Mouse (Mus musculus): ENCODE results near the gene Patj.
"Not testable (repeated sequence)": the region's sequence is repeated elsewhere in the genome, so short reads cannot be mapped to it uniquely, and the experiment has no call there.

Patj gene

GRCm38 (mm10) chr4:98656759-98657158, 261.2 kb downstream of the Patj start:
- DNase-seq (ENCODE audit: low spot score in 2 of 2), result no peak

DNA sequence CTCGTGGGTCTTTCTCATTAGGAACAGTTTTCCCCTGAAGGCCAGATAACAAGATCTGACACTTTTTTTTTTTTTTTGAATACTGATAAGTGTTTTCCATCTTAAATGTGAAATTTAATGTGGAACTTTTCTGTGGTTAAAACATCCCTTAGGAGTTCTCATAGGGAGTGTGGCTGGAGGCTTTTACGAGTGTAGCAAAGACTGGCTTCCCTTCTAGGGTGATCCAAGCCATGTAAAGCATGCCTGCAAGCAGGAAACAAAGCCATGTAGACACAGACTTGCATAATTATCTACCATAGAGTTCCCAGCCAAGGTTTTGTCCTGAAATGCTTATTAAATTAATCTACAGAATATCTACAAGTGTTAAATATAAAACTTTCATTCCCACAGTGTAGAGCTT, 263.4 kb downstream of the Patj start:
- no peak for DNase-seq (ENCODE audit: low spot score in 2 of 2)

DNA sequence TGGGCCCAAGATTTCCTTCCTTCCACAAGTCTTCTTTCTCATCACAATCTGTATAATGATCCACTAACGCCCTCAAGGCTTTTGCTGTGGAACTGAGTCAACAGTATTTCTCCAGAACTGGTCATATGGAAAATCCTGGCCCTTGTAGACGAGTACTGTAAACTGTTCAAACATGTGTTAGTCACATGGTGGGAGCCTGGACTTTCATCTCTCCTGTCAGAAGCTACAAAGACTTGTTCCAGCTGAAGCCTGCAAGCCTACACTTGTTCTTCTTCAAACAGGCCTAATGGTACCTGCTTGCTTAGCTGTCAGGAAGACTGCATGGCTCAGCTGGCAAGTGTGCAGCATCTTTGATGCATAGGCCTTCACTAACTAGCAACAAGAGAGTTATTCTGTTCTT, 264.9 kb downstream of the Patj start:
- no peak for DNase-seq (ENCODE audit: low spot score in 2 of 2)

DNA sequence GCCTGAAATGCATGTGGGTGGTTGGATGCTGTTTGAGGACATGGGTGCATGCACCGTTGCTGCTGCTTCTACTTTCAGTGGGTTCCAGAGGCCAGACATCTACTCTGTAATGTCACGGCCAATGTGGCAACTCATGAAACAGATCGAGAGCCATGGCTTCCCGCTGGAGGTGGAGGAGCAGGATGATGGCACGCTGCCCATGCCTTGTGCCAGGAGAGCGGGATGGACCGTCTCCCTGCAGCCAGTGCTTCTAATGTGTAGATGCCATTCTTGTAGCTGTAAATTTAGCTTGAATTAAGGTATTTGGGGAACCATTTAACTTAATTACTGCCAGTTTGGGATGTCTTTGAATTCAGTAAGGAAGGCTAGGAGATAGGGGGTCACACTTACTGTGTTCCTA, 270.3 kb downstream of the Patj start:
- no peak for DNase-seq (ENCODE audit: low spot score in 2 of 2)

GRCm38 (mm10) chr4:98666451-98666850, 270.9 kb downstream of the Patj start:
- no peak for DNase-seq (ENCODE audit: low spot score in 2 of 2)

GRCm38 (mm10) chr4:98667009-98667408, 271.4 kb downstream of the Patj start:
- no peak for DNase-seq (ENCODE audit: low spot score in 2 of 2)

DNA sequence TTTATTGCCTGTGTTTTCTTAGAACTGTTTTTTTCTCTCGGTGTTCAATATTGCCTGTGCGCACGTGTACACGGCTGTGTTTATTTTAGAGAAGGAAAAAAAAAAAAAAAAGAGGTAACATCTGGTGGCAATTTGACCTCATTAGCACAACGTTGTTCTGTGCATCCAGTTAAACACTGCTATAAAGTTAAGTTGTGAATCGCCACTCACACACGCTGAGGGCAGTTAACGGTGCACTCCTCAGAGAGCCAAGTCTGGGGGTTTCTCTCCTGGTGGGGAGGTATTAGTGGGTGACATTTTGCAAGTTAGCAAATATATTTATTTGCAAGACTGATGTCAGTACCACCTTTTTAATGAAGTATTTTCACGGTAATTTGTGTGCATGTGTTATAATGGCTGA, 281.9 kb downstream of the Patj start:
- DNase-seq (ENCODE audit: low spot score in 2 of 2), result no peak

- DNase-seq (ENCODE audit: low spot score in 2 of 2), result no peak
Observed at GRCm38 (mm10) chr4:98686678-98687267, 291.2 kb downstream of the Patj start.

DNA sequence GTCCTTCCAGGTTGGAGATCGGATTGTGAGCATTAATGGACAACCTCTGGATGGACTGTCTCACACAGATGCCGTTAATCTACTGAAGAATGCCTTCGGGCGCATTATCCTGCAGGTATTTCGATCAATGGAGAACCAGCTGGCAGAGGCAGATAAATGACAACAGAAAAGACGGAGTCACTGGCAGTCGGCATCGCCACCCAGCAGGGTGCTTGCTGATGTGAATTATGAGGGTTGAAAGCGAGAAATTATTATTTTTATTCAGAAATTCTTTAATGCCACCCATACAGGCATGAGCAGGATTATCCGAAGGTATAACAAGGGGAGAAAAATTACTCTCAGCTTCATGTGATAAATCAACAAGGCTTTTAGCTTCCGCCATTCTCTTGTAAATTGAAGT, 292.5 kb downstream of the Patj start:
- DNase-seq (ENCODE audit: low spot score in 2 of 2), result no peak

DNA sequence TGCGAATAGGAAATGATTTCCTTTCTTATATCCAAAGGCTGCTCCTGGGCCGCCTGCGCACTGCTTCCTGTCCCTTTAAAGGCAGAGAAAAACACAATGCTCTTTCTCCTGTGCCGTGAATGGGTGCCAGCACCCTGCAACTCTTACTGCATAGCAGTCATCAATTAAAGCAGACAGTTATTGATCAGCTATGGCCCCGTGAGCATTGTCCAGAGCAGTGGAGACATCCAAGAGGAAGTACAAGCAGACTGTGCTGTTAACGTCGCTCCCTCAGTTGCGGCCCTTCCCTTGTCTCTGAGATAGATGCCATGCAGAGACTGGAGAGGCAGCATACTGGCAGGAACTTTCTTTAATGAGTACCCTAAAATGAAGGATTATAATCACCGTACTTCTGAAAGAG, 292.9 kb downstream of the Patj start:
- DNase-seq (ENCODE audit: low spot score in 2 of 2), result no peak

DNA sequence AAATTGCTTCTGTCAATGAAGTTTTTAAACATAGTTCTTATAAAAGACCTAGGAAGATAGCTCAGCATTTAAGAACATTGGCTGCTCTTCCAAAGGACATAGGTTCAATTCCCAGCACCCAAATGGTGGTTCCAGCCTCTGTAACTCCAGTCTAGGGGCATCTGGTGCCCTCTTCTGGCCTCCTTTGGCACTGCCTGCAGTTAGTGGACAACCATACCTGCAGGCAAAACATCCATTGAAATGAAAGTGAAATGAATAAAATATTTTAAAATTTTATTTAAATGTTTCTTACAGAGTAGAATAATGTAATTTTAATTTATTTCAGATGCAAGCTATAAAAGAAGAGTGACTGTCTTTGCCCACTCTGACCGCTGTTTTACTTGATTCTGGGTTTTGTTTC, 294.4 kb downstream of the Patj start:
- no peak for DNase-seq (ENCODE audit: low spot score in 2 of 2)

DNA sequence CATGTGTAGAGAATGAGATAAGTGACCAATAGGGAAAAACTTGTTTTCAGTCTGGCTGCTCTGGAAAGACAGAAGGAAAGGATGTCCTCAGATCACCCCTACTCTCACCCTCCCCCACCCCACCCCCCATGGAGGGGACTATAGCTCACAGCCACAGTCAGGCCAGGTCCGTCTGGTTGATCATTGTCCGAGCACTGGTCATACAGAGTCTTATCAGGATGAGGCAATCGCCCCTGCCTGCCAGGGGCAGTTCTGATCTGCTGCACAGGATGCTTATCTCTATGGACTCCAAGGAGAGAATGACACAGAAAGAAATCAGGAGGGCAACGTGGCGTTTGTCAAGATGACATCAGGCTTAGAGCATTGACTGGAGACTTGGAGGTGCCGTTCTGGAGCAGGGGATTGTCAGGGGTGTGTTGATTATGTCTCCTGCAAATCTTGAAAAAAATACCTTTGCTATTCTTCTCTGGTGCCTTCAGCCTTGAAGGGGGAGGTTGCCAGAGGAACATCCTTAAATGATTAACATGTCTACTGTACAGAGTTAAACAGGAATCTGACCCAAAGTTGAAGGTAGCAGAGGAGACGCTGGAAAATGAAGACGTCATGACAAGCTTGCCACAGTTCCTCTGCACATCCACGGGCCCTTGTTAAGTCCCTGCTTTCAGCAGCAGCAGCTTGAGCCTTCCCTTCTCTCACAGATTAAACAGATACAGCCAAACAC, 298.0 kb downstream of the Patj start:
- DNase-seq (ENCODE audit: low spot score in 2 of 2), result no peak

DNA sequence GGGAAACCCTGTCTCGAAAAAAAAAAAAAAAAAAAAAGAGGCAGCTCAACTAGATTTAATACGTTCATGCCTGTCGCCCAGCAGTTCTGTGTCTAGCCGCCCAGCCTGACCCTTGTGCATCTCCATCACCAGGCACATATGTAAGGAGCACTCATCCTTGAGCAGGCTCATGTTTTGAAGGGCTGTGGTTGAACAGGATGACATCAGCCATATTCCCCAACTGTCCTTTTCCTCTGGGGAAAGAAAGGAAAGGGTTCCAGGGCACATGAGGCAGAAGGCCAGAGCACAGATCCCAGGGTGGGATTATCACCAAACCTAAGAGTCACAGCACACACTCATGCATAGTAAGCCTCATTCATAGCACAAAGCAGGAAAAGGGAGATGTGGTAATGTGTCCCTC, 302.3 kb downstream of the Patj start:
- no peak for DNase-seq (ENCODE audit: low spot score in 2 of 2)

GRCm38 (mm10) chr4:98698921-98699320, 303.3 kb downstream of the Patj start:
- DNase-seq (ENCODE audit: low spot score in 2 of 2), result no peak

GRCm38 (mm10) chr4:98700156-98700555, 304.6 kb downstream of the Patj start:
- no peak for DNase-seq (ENCODE audit: low spot score in 2 of 2)

GRCm38 (mm10) chr4:98702201-98702894, 306.8 kb downstream of the Patj start:
- peak; percentile 75 to 80 for DNase-seq (ENCODE audit: low spot score in 2 of 2)

DNA sequence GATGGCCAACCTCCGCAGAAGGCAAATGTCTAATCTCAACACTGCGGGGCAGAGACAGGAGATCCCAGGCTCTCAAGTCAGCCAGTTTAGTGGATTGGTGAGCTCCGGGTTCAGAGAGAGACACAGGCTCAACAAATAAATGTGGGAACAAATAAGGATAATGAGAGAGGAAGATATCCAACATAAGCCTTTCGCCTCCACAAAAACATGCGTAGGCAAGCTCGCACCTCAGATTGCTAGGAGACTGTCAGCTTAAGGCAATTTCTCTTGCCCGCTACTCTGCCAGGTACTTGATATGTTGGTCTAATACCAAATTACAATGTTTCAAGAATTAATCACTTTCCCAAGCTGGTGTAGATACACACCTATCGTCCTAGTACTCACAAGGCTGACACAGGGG, 315.3 kb downstream of the Patj start:
- DNase-seq (ENCODE audit: low spot score in 2 of 2), result no peak

GRCm38 (mm10) chr4:98717735-98718546, 322.4 kb downstream of the Patj start:
- DNase-seq (ENCODE audit: low spot score in 2 of 2), result no peak

- no peak for DNase-seq (ENCODE audit: low spot score in 2 of 2)
Observed at GRCm38 (mm10) chr4:98718547-98718917, 322.9 kb downstream of the Patj start.

DNA sequence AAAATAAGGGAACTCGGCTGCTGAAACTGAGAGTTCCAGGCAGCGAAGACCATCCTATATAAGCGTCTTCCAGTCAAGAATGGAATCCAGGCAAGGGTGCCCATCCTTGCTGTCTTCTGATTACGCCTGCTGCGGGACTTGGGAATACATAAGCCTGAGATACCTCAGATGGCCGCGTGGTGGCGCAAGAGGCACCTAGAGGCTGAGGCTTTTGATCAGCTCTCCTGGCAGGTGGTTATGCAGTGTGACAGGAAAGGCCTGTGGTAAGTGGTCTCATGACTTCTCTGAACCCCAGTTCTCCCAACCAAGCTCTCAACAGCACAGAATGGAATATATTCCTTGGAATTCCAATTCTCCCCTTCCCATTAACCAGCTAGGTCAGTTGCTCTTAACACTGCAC, 326.9 kb downstream of the Patj start:
- peak; percentile 49 to 52 for DNase-seq (ENCODE audit: low spot score in 2 of 2)

DNA sequence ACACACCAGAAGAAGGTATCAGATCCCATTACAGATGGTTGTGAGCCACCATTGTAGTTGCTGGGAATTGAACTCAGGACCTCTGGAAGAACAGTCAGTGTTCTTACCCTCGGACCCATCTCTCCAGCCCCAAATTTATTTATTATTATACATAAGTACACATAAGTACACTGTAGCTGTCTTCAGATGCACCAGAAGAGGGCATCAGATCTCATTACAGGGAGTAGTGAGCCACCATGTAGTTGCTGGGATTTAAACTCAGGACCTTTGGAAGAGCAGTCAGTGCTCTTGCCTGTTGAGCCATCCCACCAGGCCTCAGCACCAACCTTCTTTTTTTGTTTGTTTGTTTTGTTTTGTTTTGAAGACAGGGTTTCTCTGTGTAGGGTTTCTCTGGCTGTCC, 329.1 kb downstream of the Patj start:
- DNase-seq (ENCODE audit: low spot score in 2 of 2), result not testable (repeated sequence)

GRCm38 (mm10) chr4:98725439-98725838, 329.9 kb downstream of the Patj start:
- no peak for DNase-seq (ENCODE audit: low spot score in 2 of 2)
